ENCODE assay signal across 8 mouse cellular contexts in genomic region chr19:32595506-32596286, GRCm38 (mm10). TPM values are rescaled to one million over a fixed set of nuclear protein-coding genes. Genes with fewer than 3 reads are reported as not detected.
DNase-seq lines count a peak whose midpoint lies in the region; ATAC-seq and TF ChIP-seq lines count a peak whose summit lies in the region.

Papss2 (plus strand) TSS chr19:32595790.

- ATAC-seq in forebrain, embryonic 14.5 days, result peak; percentile 80

- no peak for TF ChIP-seq RAD21 in CH12.LX (IDR thresholded peaks at IDR 0.05; ENCODE audit: low read depth, low read length)

- no peaks in the 10 kb centered on the region for H3K9me3 ChIP-seq in CH12.LX (replicated peaks; ENCODE audit: low read length)
- no peaks in the 10 kb centered on the region for H3K9me3 ChIP-seq in forebrain, embryonic 14.5 days (replicated peaks; ENCODE audit: control insufficient read depth, low read length)

- H3K4me2 ChIP-seq in CH12.LX (ENCODE audit: insufficient read depth, low read depth, poor library complexity, severe bottlenecking), result peak within 1 kb of the TSS; percentile 52
- H3K4me2 ChIP-seq in forebrain, embryonic 14.5 days (ENCODE audit: low read length), result peak within 1 kb of the TSS; percentile 74

- dilution Hi-C loops in CH12.LX (cut with MboI; ENCODE audit: extremely low pct_ligation_motif_present, extremely low pct_unique_long_range_greater_than_20kb, low sequenced_read_pairs), result no loop called here

- peak within 1 kb of the TSS in 2 of 3 experiments; percentile 20 to 29 for H3K4me3 ChIP-seq in CH12.LX (replicated peaks in 1 of 3; ENCODE audit: low read depth in 2 of 3, low read length in 2 of 3, poor library complexity in 1 of 3)
- peak within 1 kb of the TSS; percentile 44 for H3K4me3 ChIP-seq in forebrain, embryonic 14.5 days (ENCODE audit: low read depth, low read length)

- in situ Hi-C loops in CH12.LX (cut with MboI; ENCODE audit: low pct_ligation_motif_present, low pct_unique_long_range_greater_than_20kb, low sequenced_read_pairs), result no loop called here

- TF ChIP-seq EP300 in CH12.LX (IDR thresholded peaks at IDR 0.05; ENCODE audit: low read length), result no peak

- DNase-seq in CH12.LX (ENCODE audit: extremely low read depth), result no peak
- peak; percentile 83 for DNase-seq in adrenal gland, postnatal 10 days
- DNase-seq in forebrain, embryonic 14.5 days (ENCODE audit: low spot score), result peak; percentile 33
- DNase-seq in heart, postnatal 25 days (ENCODE audit: low spot score), result peak; percentile 75
- DNase-seq in kidney, postnatal 4 days, result peak; percentile 75 to 82
- peak; percentile 59 for DNase-seq in lung, postnatal 25 days (ENCODE audit: low spot score)
- DNase-seq in ovary, postnatal 10 days (ENCODE audit: low spot score), result peak; percentile 48
- peak; percentile 74 for DNase-seq in thymus, postnatal 4 days

- TF ChIP-seq CTCF in CH12.LX (conservative IDR thresholded peaks at IDR 0.05 in 1 of 2, IDR thresholded peaks at IDR 0.05 in 1 of 2; ENCODE audit: low read depth in 2 of 2, low read length in 2 of 2), result no peak

- no peaks in the 10 kb centered on the region for H3K36me3 ChIP-seq in CH12.LX (replicated peaks in 1 of 2; ENCODE audit: control insufficient read depth in 1 of 2, insufficient read depth in 1 of 2, low read length in 1 of 2)
- no peaks in the 10 kb centered on the region for H3K36me3 ChIP-seq in forebrain, embryonic 14.5 days (ENCODE audit: control insufficient read depth, insufficient read depth, low read length)

- peak within 1 kb of the TSS; percentile 5; the same call in 1 of the 2 replicates for H3K9ac ChIP-seq in CH12.LX (ENCODE audit: insufficient read depth, low read depth)
- H3K9ac ChIP-seq in forebrain, embryonic 14.5 days (ENCODE audit: low read length), result peak within 1 kb of the TSS; percentile 60

- intact Hi-C loops in heart, postnatal 25 days (cut with DNase I), result loop anchor here (5.0 kb wide), 2 partner anchors 42 to 92 kb away; no protein-coding TSS in a partner anchor

- no peak for TF ChIP-seq POLR2A in CH12.LX (IDR thresholded peaks at IDR 0.05; ENCODE audit: low read depth, low read length)

- peaks cover 9 to 18% of the 10 kb centered on the region in 2 experiments; a peak in 3 of 4 replicates for H3K4me1 ChIP-seq in CH12.LX (ENCODE audit: control insufficient read depth in 1 of 2, insufficient read depth in 2 of 2)
- H3K4me1 ChIP-seq in forebrain, embryonic 14.5 days (ENCODE audit: control insufficient read depth, insufficient read depth, low read length), result no peaks in the 10 kb centered on the region

- under 1% methylated on average over 59 of the region's 64 CpGs for WGBS in forebrain, embryonic 14.5 days

- peaks cover 5% of the 10 kb centered on the region for H3K27me3 ChIP-seq in CH12.LX (replicated peaks)
- H3K27me3 ChIP-seq in forebrain, embryonic 14.5 days (replicated peaks; ENCODE audit: control insufficient read depth, insufficient read depth, low read length), result peaks cover 10% of the 10 kb centered on the region; the same call in 1 of the 2 replicates

- no peak within 1 kb of the TSS for H3K27ac ChIP-seq in CH12.LX (ENCODE audit: insufficient read depth, low read depth)
- H3K27ac ChIP-seq in forebrain, embryonic 14.5 days (ENCODE audit: low read depth, low read length), result no peak within 1 kb of the TSS

- no peaks in the 10 kb centered on the region for H3K79me2 ChIP-seq in CH12.LX (replicated peaks; ENCODE audit: control insufficient read depth, extremely low read depth, insufficient read depth, poor library complexity, severe bottlenecking)

TF ChIP-seq in CH12.LX, 34 proteins besides CTCF, POLR2A, EP300 and RAD21:
- no peak for TF ChIP-seq MYC (IDR thresholded peaks at IDR 0.05; ENCODE audit: low read depth, low read length)
- no peak for TF ChIP-seq JUND (conservative IDR thresholded peaks at IDR 0.05; ENCODE audit: low read depth, low read length)
- peak; percentile 82 for TF ChIP-seq UBTF (IDR thresholded peaks at IDR 0.05; ENCODE audit: low read depth, low read length)

RNA-seq across cellular contexts. Expression of gene Papss2, which starts in this region (rescaled TPM):
- 0.21 and 0.42 TPM in 2 replicates for total RNA-seq in CH12.LX (2012; rRNA removed)
- total RNA-seq in CH12.LX (2014; rRNA removed), result 0.23 and 0.39 TPM in 2 replicates
- polyA plus RNA-seq in CH12.LX (2012; ENCODE audit: insufficient read length, low read depth), result 0.36 and 0.44 TPM in 2 replicates
- total RNA-seq in adrenal gland, postnatal 10 days (2021), result 10 to 100 TPM; 24.5 to 34.6 TPM
- polyA plus RNA-seq in forebrain, embryonic 14.5 days (2014; fragmentation: Nextera tagmentation; extraction: Ambion mirVana), result 0.70 and 0.84 TPM in 2 replicates
- 10 to 100 TPM; 12.3 to 14.9 TPM for total RNA-seq in heart, postnatal 25 days (2021)

Comparison
In these comparisons a context has a peak if more than half of its experiments do, and no peak if none do; other contexts are left out.
1. RNA of gene Papss2 (total RNA-seq): 24.5 to 34.6 TPM in adrenal gland, postnatal 10 days and 12.3 to 14.9 TPM in heart, postnatal 25 days; 0.21 to 0.42 TPM in CH12.LX; every median in the first group is over 4 times any median in the second.
2. Peak in DNase-seq, ATAC-seq, H3K4me3 ChIP-seq, H3K9ac ChIP-seq and H3K4me2 ChIP-seq in forebrain, embryonic 14.5 days; RNA of the gene not detected or under 1 TPM.